Mouse (Mus musculus) kidney, adult 2 months (tissue): ENCODE measurements around the gene Tsc22d3.

Experiments
- CTCF ChIP-seq: fragments of 200-500 bp; conservative IDR thresholded peaks from 2 replicates; pipeline ENCODE4 v1.5.1; 2011; ENCODE audit warnings: low read depth, mild to moderate bottlenecking, control low read depth, low read length, moderate library complexity, mixed read lengths; ENCODE audit not compliant: insufficient read depth, insufficient read length
- POLR2A ChIP-seq: fragments of 200-500 bp; IDR thresholded peaks from one replicate; pipeline ENCODE4 v1.6.1; 2011; ENCODE audit warnings: low read depth, low read length, control low read depth

GRCm38 (mm10) chrX:140580416-140580815 is 20.0 kb downstream of the Tsc22d3 start:
- TF ChIP-seq POLR2A (no peak), CTCF (no peak)
